Mouse (Mus musculus): ENCODE measurements around the gene Sparcl1. TPM values are rescaled to one million over a fixed set of nuclear protein-coding genes. Genes with fewer than 3 reads are reported as not detected.
A peak's percentile ranks its signal among the peaks of the same experiment; 100 is the strongest.

Gene Sparcl1
- polyA plus RNA-seq, 1 experiment from 2014 or later, result 5.2 TPM

GRCm38 (mm10) chr5:104061936-104062772 lies 51.4 kb downstream of the Sparcl1 start:
- Histone ChIP-seq H3K36me3 (replicated peaks; ENCODE audit: insufficient read depth, low read length) (peaks cover 56% of the 10 kb centered on the region), H3K27me3 (ENCODE audit: insufficient read depth, low read length) (no peaks in the 10 kb centered on the region), H3K27ac (ENCODE audit: low read depth) (peak overlapping the region; percentile 69), H3K4me1 (ENCODE audit: insufficient read depth) (peaks cover 9% of the 10 kb centered on the region), H3K9me3 (ENCODE audit: low read length) (no peaks in the 10 kb centered on the region), H3K4me2 (ENCODE audit: low read depth, low read length) (peak overlapping the region; percentile 44), H3K9ac (replicated peaks) (no peak overlapping the region), H3K4me3 (ENCODE audit: low read depth, low read length) (no peak overlapping the region)
- TF ChIP-seq EP300 (IDR thresholded peaks at IDR 0.05; ENCODE audit: low read depth) (no peak), CTCF (IDR thresholded peaks at IDR 0.05; ENCODE audit: low read depth) (no peak)
- DNase-seq (no peak), ATAC-seq (peak; percentile 38)
- 82% methylated on average over 13 of the region's 13 CpGs for WGBS (ENCODE audit: insufficient replicate concordance)

GRCm38 (mm10) chr5:104060429-104060828 lies 53.1 kb downstream of the Sparcl1 start:
- Histone ChIP-seq H3K4me1 (ENCODE audit: insufficient read depth) (peaks cover 13% of the 10 kb centered on the region), H3K9ac (replicated peaks) (no peak overlapping the region), H3K27ac (ENCODE audit: low read depth) (no peak overlapping the region), H3K27me3 (ENCODE audit: insufficient read depth, low read length) (no peaks in the 10 kb centered on the region), H3K4me3 (ENCODE audit: low read depth, low read length) (no peak overlapping the region), H3K4me2 (ENCODE audit: low read depth, low read length) (no peak overlapping the region), H3K9me3 (ENCODE audit: low read length) (no peaks in the 10 kb centered on the region), H3K36me3 (replicated peaks; ENCODE audit: insufficient read depth, low read length) (peaks cover 60% of the 10 kb centered on the region)
- WGBS (ENCODE audit: insufficient replicate concordance), result 94% methylated on average over 5 of the region's 5 CpGs
- no peak for DNase-seq
- ATAC-seq, result no peak
- TF ChIP-seq EP300 (IDR thresholded peaks at IDR 0.05; ENCODE audit: low read depth) (no peak), CTCF (IDR thresholded peaks at IDR 0.05; ENCODE audit: low read depth) (no peak)

GRCm38 (mm10) chr5:104059628-104060027 lies 53.9 kb downstream of the Sparcl1 start:
- H3K27me3 ChIP-seq (ENCODE audit: insufficient read depth, low read length), result no peaks in the 10 kb centered on the region
- H3K9ac ChIP-seq (replicated peaks), result no peak overlapping the region
- H3K4me3 ChIP-seq (ENCODE audit: low read depth, low read length), result no peak overlapping the region
- H3K9me3 ChIP-seq (ENCODE audit: low read length), result no peaks in the 10 kb centered on the region
- TF ChIP-seq CTCF (IDR thresholded peaks at IDR 0.05; ENCODE audit: low read depth) (no peak), EP300 (IDR thresholded peaks at IDR 0.05; ENCODE audit: low read depth) (no peak)
- no peak overlapping the region for H3K4me2 ChIP-seq (ENCODE audit: low read depth, low read length)
- peaks cover 55% of the 10 kb centered on the region for H3K36me3 ChIP-seq (replicated peaks; ENCODE audit: insufficient read depth, low read length)
- H3K4me1 ChIP-seq (ENCODE audit: insufficient read depth), result peaks cover 16% of the 10 kb centered on the region
- DNase-seq, result no peak
- WGBS (ENCODE audit: insufficient replicate concordance), result 87% methylated on average over 9 of the region's 9 CpGs
- H3K27ac ChIP-seq (ENCODE audit: low read depth), result no peak overlapping the region
- no peak for ATAC-seq

- H3K9ac ChIP-seq (replicated peaks), result no peak overlapping the region
- DNase-seq (peak; percentile 72), ATAC-seq (no peak)
- H3K27ac ChIP-seq (ENCODE audit: low read depth), result no peak overlapping the region
- H3K9me3 ChIP-seq (ENCODE audit: low read length), result no peaks in the 10 kb centered on the region
- peak; percentile 82 for TF ChIP-seq CTCF (IDR thresholded peaks at IDR 0.05; ENCODE audit: low read depth)
- TF ChIP-seq EP300 (IDR thresholded peaks at IDR 0.05; ENCODE audit: low read depth), result no peak
- H3K4me3 ChIP-seq (ENCODE audit: low read depth, low read length), result no peak overlapping the region
- H3K36me3 ChIP-seq (replicated peaks; ENCODE audit: insufficient read depth, low read length), result peaks cover 46% of the 10 kb centered on the region
- peaks cover 14% of the 10 kb centered on the region for H3K4me1 ChIP-seq (ENCODE audit: insufficient read depth)
- H3K4me2 ChIP-seq (ENCODE audit: low read depth, low read length), result no peak overlapping the region
- 63% methylated on average over 15 of the region's 15 CpGs for WGBS (ENCODE audit: insufficient replicate concordance)
- no peaks in the 10 kb centered on the region for H3K27me3 ChIP-seq (ENCODE audit: insufficient read depth, low read length)
Measured at GRCm38 (mm10) chr5:104058021-104058420, 55.5 kb downstream of the Sparcl1 start.

GRCm38 (mm10) chr5:104056295-104056694 lies 57.2 kb downstream of the Sparcl1 start:
- Histone ChIP-seq H3K36me3 (replicated peaks; ENCODE audit: insufficient read depth, low read length) (peaks cover 46% of the 10 kb centered on the region), H3K27me3 (ENCODE audit: insufficient read depth, low read length) (no peaks in the 10 kb centered on the region), H3K9ac (replicated peaks) (no peak overlapping the region), H3K27ac (ENCODE audit: low read depth) (no peak overlapping the region), H3K4me3 (ENCODE audit: low read depth, low read length) (no peak overlapping the region), H3K4me1 (ENCODE audit: insufficient read depth) (peaks cover 7% of the 10 kb centered on the region), H3K9me3 (ENCODE audit: low read length) (no peaks in the 10 kb centered on the region), H3K4me2 (ENCODE audit: low read depth, low read length) (no peak overlapping the region)
- DNase-seq (no peak), ATAC-seq (no peak)
- TF ChIP-seq CTCF (IDR thresholded peaks at IDR 0.05; ENCODE audit: low read depth) (no peak), EP300 (IDR thresholded peaks at IDR 0.05; ENCODE audit: low read depth) (no peak)
- WGBS (ENCODE audit: insufficient replicate concordance), result 85% methylated on average over 7 of the region's 7 CpGs

GRCm38 (mm10) chr5:104055816-104056215 lies 57.7 kb downstream of the Sparcl1 start:
- H3K4me2 ChIP-seq (ENCODE audit: low read depth, low read length), result no peak overlapping the region
- WGBS (ENCODE audit: insufficient replicate concordance), result 56% methylated on average over 4 of the region's 4 CpGs
- H3K36me3 ChIP-seq (replicated peaks; ENCODE audit: insufficient read depth, low read length), result peaks cover 49% of the 10 kb centered on the region
- H3K4me3 ChIP-seq (ENCODE audit: low read depth, low read length), result no peak overlapping the region
- H3K9ac ChIP-seq (replicated peaks), result no peak overlapping the region
- peaks cover 7% of the 10 kb centered on the region for H3K4me1 ChIP-seq (ENCODE audit: insufficient read depth)
- H3K27me3 ChIP-seq (ENCODE audit: insufficient read depth, low read length), result no peaks in the 10 kb centered on the region
- no peak overlapping the region for H3K27ac ChIP-seq (ENCODE audit: low read depth)
- no peaks in the 10 kb centered on the region for H3K9me3 ChIP-seq (ENCODE audit: low read length)
- no peak for ATAC-seq
- no peak for TF ChIP-seq EP300 (IDR thresholded peaks at IDR 0.05; ENCODE audit: low read depth)
- TF ChIP-seq CTCF (IDR thresholded peaks at IDR 0.05; ENCODE audit: low read depth), result no peak
- DNase-seq, result no peak
